Mouse (Mus musculus) lung, embryonic 14.5 days (tissue): ENCODE data around the gene Gm16867. TPM values are rescaled to one million over a fixed set of nuclear protein-coding genes. Genes with fewer than 3 reads are reported as not detected.
"Not testable (repeated sequence)": the region's sequence is repeated elsewhere in the genome, so short reads cannot be mapped to it uniquely, and the experiment has no call there.

Experiments used
- ATAC-seq: fragments of 200-750 bp; cut with Nextera tagmentation; 2 replicates; pipeline ENCODE4 v1.8.0; 2017; ENCODE audit warnings: mild to moderate bottlenecking, moderate TSS enrichment, moderate library complexity; ENCODE audit not compliant: insufficient read depth
- DNase-seq: peaks from one replicate; pipeline ENCODE4 v3.0.0-alpha.2; 2015
- H3K27ac ChIP-seq: fragments of 300-500 bp; sonication (generic); 2 replicates; pipeline ENCODE4 v1.5.1; 2014; ENCODE audit warnings: low read depth, mild to moderate bottlenecking, moderate library complexity
- H3K27me3 ChIP-seq: fragments of 300-500 bp; sonication (generic); 2 replicates; pipeline ENCODE4 v1.6.1; 2014; ENCODE audit warnings: low read length, control low read depth; ENCODE audit not compliant: insufficient read depth
- H3K36me3 ChIP-seq: fragments of 300-500 bp; sonication (generic); 2 replicates; pipeline ENCODE4 v1.6.1; 2014; ENCODE audit warnings: control low read depth; ENCODE audit not compliant: insufficient read depth
- H3K4me1 ChIP-seq: fragments of 300-500 bp; sonication (generic); 2 replicates; pipeline ENCODE4 v1.6.1; 2014; ENCODE audit warnings: antibody characterized with exemption, control low read depth; ENCODE audit not compliant: insufficient read depth
- H3K4me2 ChIP-seq: fragments of 300-500 bp; sonication (generic); 2 replicates; pipeline ENCODE4 v1.6.1; 2014; ENCODE audit warnings: mild to moderate bottlenecking
- H3K4me3 ChIP-seq: fragments of 300-500 bp; sonication (generic); 2 replicates; pipeline ENCODE4 v1.5.1; 2014; ENCODE audit warnings: low read depth, low read length
- H3K9ac ChIP-seq: fragments of 300-500 bp; sonication (generic); 2 replicates; pipeline ENCODE4 v1.6.1; 2014
- H3K9me3 ChIP-seq: fragments of 300-500 bp; sonication (generic); 2 replicates; pipeline ENCODE4 v1.6.1; 2016; ENCODE audit warnings: low read depth, low read length, control low read depth
- WGBS: fragments of 180-500 bp; shearing (Covaris S2); extraction: QIAGEN DNeasy Blood & Tissue Kit; methylation state at CpG from one replicate; pipeline ENCODE4 v1.1.7; 2014; 5-methylcytosine and 5-hydroxymethylcytosine counted together
- polyA plus RNA-seq: library from polyadenylated mRNA; unstranded; fragments of >200 nt; fragmentation: Nextera tagmentation; extraction: Ambion mirVana; gene quantifications from 2 replicates; pipeline ENCODE4 v1.2.1, GENCODE M21; 2014

Gm16867 gene
- not detected in 2 replicates for polyA plus RNA-seq

DNA sequence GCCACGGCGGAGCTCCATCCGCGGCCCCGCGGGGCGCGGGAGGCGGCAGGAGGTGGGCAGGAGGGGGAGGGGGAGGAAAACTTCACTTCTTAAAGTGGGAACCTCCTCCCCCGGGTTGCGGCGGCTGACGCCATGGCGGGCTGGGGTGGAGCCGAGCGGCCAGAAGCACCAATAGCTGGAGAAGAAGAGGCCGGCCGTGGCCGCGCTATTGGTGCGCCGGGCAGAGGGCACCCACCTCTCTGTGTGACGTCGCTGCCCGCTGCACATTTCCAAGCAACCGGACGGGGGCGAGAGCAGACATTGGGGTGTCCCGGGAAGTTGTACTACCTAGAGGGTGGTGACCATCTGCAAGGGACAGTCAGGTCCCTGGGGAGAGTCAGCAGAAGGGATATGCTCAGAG is at the start of gene Gm16867:
Gene Gm16867, minus strand, starts transcription at position 189 of the 400 bp plus-strand sequence.
- H3K9ac ChIP-seq, H3K4me3 ChIP-seq, H3K27me3 ChIP-seq, DNase-seq, H3K9me3 ChIP-seq, H3K4me1 ChIP-seq, H3K4me2 ChIP-seq, H3K27ac ChIP-seq, H3K36me3 ChIP-seq: not testable (repeated sequence)
- peak; percentile 99 for ATAC-seq
- WGBS = no CpG with 5 or more reads among the region's 29 CpGs

DNA sequence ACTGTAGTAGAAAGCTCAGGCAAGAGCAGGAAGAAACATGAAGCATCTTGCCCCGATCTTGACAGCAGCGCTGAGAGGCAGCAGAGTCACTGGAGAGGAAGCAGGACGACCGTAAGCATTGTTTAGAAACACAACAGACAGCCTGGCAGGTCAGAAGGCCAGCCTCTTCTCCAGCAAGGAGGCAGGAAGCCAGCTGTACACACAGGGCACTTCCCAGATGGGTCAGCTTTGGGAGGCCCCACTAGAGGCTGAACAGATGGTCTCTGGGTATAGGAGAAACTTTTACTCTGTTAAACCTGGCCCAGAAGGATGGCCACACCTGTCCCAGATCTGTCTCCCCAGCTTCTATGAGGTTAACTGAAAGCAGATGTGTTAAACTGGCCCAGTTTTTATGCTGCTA is 44.1 kb upstream of the Gm16867 start:
- not testable (repeated sequence) for H3K4me3 ChIP-seq, DNase-seq, H3K9me3 ChIP-seq, H3K4me1 ChIP-seq, H3K27ac ChIP-seq, ATAC-seq, H3K36me3 ChIP-seq, H3K9ac ChIP-seq, H3K4me2 ChIP-seq, H3K27me3 ChIP-seq
- WGBS = no CpG with 5 or more reads among the region's 4 CpGs

DNA sequence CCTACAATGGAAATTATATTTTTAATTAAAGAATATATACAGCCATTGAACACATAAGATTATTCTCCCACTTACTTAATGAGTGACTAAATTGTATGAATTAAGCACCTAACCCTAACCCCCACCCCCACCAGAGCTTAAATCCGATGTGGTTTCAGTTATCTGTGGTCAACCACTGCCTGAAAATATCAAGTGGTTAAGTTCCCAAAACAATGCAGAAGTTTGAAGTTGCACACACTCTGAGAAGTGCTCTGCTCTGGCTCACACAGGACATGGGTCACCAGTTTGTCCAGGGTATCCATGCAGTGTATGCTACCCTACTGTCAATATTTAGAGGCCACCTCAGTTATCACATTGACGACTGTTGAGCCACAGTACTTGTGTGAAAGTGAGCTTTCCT is 41.9 kb upstream of the Gm16867 start:
- not testable (repeated sequence) for H3K4me1 ChIP-seq, H3K4me3 ChIP-seq, DNase-seq, H3K9ac ChIP-seq, H3K36me3 ChIP-seq, H3K27me3 ChIP-seq, ATAC-seq, H3K9me3 ChIP-seq, H3K4me2 ChIP-seq, H3K27ac ChIP-seq
- no CpG with 5 or more reads among the region's 2 CpGs for WGBS

DNA sequence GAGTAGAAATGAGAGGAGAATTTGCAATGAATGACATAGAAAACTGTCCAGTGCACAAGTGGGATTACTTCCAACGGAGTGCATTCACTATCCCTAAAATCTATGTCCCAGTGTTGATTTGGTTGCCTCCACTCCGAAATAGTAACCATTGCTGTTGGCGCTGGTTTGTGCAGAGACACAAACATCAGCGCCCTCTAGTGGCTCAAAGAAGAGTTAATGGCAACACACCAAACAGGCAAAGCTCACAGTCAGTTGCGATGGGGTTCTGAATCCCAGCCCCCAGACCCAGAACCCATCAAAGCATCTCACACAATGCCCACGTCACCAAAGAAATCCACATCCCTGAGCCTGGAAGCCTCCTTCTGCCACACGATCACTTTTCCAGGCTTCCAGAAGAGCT is 40.9 kb upstream of the Gm16867 start:
- no CpG with 5 or more reads among the region's 7 CpGs for WGBS
- not testable (repeated sequence) for H3K9me3 ChIP-seq, H3K27ac ChIP-seq, ATAC-seq, H3K27me3 ChIP-seq, H3K36me3 ChIP-seq, H3K4me1 ChIP-seq, H3K4me3 ChIP-seq, H3K4me2 ChIP-seq, H3K9ac ChIP-seq, DNase-seq

DNA sequence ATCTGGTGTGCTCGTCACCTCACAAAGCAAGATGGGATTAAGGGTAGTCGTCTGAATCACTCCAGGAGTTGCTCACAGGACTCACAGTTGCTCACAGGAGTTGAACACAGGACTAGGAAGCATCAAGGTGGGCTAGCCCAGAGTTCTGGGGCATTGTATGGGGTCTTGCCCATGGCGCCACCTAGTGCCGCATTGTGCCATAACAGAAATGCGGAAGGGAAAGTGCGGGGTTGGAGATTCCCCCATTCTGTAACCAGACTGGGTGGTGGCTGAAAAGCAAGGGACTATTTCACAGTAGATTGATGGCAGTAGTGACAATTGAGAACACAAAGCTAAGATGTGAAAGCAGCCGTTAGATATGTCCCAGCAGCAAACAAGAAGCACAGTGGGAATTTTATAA is 39.5 kb upstream of the Gm16867 start:
- no CpG with 5 or more reads among the region's 7 CpGs for WGBS
- H3K9ac ChIP-seq, H3K27ac ChIP-seq: not testable (repeated sequence)

DNA sequence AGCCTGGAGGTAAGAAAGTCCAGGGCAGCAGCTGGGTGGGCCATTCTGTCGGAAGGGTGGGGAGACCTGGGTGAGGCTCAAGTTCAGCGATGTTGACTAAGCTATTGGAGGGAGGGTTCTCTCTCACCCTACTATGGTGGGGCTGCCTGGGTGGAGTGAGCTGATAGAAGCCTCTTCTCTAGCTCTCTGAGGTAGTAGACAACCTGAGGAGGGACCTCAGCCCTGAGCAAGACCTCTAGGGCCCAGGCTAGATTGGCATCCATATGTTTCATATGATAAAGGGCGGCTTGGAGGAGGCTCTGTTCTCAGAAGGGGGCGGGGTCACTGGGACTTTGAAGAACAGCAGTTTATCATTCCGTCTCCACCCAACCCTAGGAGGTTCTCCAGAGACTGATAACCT is 37.0 kb upstream of the Gm16867 start:
- no CpG with 5 or more reads among the region's 5 CpGs for WGBS
- not testable (repeated sequence) for H3K4me1 ChIP-seq, H3K36me3 ChIP-seq, ATAC-seq, H3K27ac ChIP-seq, H3K9me3 ChIP-seq, H3K4me3 ChIP-seq, H3K9ac ChIP-seq, H3K27me3 ChIP-seq, H3K4me2 ChIP-seq, DNase-seq

More for the DNA sequence above, 39.5 kb upstream of the Gm16867 start:
- DNase-seq, H3K4me1 ChIP-seq, ATAC-seq, H3K27me3 ChIP-seq, H3K9me3 ChIP-seq, H3K4me3 ChIP-seq, H3K36me3 ChIP-seq, H3K4me2 ChIP-seq: not testable (repeated sequence)

DNA sequence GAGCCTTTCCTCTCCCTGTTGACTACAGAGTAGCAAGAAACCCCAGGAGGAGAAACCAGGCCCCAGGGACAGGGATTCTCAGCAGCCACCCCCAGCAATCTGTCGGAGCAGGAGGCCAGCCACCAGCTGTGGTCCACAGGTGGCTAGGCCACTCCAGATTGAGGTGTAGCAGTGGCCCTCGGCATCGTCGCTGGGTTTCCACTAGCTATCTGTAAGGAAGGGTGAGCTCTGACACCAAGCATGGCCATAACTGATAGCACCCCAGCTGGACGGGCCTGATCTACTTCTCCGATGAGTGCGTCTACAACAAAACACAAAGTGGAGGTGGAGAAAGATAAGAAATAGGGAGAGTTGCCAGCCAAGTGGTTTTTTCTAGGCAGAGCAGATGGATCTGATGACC is 33.4 kb upstream of the Gm16867 start:
- H3K4me2 ChIP-seq, H3K36me3 ChIP-seq, DNase-seq, H3K9ac ChIP-seq, H3K4me1 ChIP-seq, H3K4me3 ChIP-seq, H3K9me3 ChIP-seq, H3K27ac ChIP-seq, H3K27me3 ChIP-seq: not testable (repeated sequence)
- no CpG with 5 or more reads among the region's 7 CpGs for WGBS
- ATAC-seq = peak; percentile 47; the same call in 1 of the 2 replicates

DNA sequence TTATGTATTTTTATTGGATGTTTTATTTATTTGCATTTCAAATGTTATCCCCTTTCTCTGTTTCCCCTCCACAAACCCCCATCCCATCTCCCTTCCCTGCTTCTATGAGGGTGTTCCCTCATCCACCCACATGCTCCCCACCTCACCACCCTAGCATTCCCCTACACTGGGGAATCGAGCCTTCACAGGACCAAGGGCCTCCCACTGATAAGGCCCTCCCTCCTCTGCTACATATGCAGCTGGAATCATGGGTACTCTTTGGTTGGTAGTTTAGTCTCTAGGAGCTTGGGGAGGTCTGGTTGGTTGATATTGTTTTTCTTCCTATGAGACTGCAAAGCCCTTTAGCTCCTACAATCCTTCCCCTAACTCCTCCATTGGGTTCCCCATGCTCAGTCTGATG is 23.0 kb upstream of the Gm16867 start:
- no CpG with 5 or more reads among the region's 1 CpGs for WGBS
- not testable (repeated sequence) for DNase-seq, ATAC-seq

DNA sequence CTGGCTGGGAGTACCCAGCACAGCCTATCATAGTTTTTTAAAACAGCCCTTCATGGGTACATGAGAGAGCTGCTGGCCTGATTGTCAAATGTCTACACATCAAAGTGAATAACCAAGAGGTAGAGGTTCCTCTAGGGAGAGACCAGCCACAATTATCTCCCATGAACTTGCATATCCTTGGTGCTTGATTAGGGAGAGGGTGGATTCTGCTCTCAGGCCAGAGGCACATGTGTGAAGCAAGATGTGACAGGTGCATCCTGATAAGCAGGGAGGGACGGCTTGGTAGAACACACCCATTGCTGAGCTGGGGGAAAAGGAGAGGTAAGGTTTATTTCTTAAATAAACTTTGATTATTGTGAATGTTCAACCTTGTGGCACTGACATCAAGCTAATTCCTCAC is 19.8 kb upstream of the Gm16867 start:
- H3K36me3 ChIP-seq, H3K9ac ChIP-seq, H3K27me3 ChIP-seq, DNase-seq, H3K27ac ChIP-seq, H3K4me3 ChIP-seq, H3K9me3 ChIP-seq, H3K4me1 ChIP-seq, H3K4me2 ChIP-seq, ATAC-seq: not testable (repeated sequence)
- WGBS = no CpG with 5 or more reads among the region's 1 CpGs

More for the DNA sequence above, 23.0 kb upstream of the Gm16867 start:
- H3K27me3 ChIP-seq, H3K36me3 ChIP-seq, H3K9ac ChIP-seq, H3K4me1 ChIP-seq, H3K4me2 ChIP-seq, H3K27ac ChIP-seq, H3K9me3 ChIP-seq, H3K4me3 ChIP-seq: not testable (repeated sequence)

DNA sequence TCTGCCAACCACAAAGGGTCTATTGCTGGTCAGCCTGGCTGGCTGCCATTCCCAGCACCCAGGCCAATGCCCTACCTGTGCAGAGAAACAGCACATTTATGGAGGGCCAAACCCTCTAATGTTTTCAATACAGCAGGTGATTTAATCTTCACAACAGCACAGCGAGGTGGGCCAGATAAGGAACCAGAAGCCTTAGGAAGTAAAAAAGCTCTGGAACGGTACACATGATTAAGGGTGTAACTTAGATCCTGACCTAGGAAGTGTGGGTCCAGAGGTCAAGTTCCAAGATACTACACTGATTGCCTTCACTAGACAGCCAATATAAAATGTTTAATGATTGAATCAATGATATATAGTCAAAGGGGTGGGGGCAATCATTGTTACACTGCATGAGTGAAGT is 17.6 kb upstream of the Gm16867 start:
- not testable (repeated sequence) for H3K4me3 ChIP-seq, ATAC-seq, H3K36me3 ChIP-seq, H3K27me3 ChIP-seq, H3K4me1 ChIP-seq, H3K27ac ChIP-seq, H3K9me3 ChIP-seq, H3K9ac ChIP-seq, DNase-seq, H3K4me2 ChIP-seq
- no CpG with 5 or more reads among the region's 2 CpGs for WGBS

DNA sequence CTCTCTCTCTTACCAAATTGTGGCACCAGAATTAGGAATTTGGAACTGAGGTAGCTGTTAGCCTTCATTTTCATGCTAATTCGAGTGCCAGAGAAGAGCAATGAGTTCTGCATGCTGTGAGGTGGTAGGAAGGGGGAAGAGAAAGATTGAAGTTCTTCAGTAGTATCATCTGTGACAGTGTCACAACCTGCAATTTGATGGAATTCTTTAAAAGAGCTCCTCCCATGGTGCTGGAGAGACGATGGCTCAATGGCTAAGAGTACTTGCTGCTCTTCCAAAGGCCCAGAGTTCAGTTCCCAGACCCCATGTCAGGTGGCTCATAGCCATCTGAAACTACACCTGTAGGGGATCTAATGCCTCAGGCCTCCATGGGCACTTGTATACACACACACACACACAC is 9.3 kb upstream of the Gm16867 start, which contains the start of gene Gm27179:
Gene Gm27179, minus strand, starts transcription at position 101 of the 400 bp plus-strand sequence.
- DNase-seq, H3K4me1 ChIP-seq, H3K9ac ChIP-seq, H3K4me3 ChIP-seq, H3K9me3 ChIP-seq, H3K36me3 ChIP-seq, H3K27ac ChIP-seq, ATAC-seq, H3K4me2 ChIP-seq, H3K27me3 ChIP-seq: not testable (repeated sequence)
- no CpG with 5 or more reads among the region's 2 CpGs for WGBS
